Mouse (Mus musculus): Measurements from ENCODE around the gene Pxk.
"Not testable (repeated sequence)": the region's sequence is repeated elsewhere in the genome, so short reads cannot be mapped to it uniquely, and the experiment has no call there.

Gene Pxk

GRCm38 (mm10) chr14:8102676-8103075, 4.7 kb downstream of the Pxk start:
- no peak for DNase-seq (ENCODE audit: low spot score in 2 of 2)

- DNase-seq (ENCODE audit: low spot score in 2 of 2) = no peak
These were observed 10.0 kb downstream of the Pxk start for GRCm38 (mm10) chr14:8108047-8108446.

GRCm38 (mm10) chr14:8108976-8109375, 11.0 kb downstream of the Pxk start:
- no peak for DNase-seq (ENCODE audit: low spot score in 2 of 2)

- no peak for DNase-seq (ENCODE audit: low spot score in 2 of 2)
These were observed 13.5 kb downstream of the Pxk start for GRCm38 (mm10) chr14:8111545-8111944.

- DNase-seq (ENCODE audit: low spot score in 2 of 2) = no peak
These were observed 14.0 kb downstream of the Pxk start for GRCm38 (mm10) chr14:8112036-8112435.

GRCm38 (mm10) chr14:8113616-8114015, 15.6 kb downstream of the Pxk start:
- no peak for DNase-seq (ENCODE audit: low spot score in 2 of 2)

- DNase-seq (ENCODE audit: low spot score in 2 of 2) = no peak
These were observed 16.3 kb downstream of the Pxk start for GRCm38 (mm10) chr14:8114306-8114705.

GRCm38 (mm10) chr14:8114756-8115155, 16.7 kb downstream of the Pxk start:
- no peak for DNase-seq (ENCODE audit: low spot score in 2 of 2)

GRCm38 (mm10) chr14:8115772-8116171, 17.8 kb downstream of the Pxk start:
- no peak for DNase-seq (ENCODE audit: low spot score in 2 of 2)

GRCm38 (mm10) chr14:8117371-8117770, 19.4 kb downstream of the Pxk start:
- no peak for DNase-seq (ENCODE audit: low spot score in 2 of 2)

GRCm38 (mm10) chr14:8119454-8119853, 21.4 kb downstream of the Pxk start:
- no peak for DNase-seq (ENCODE audit: low spot score in 2 of 2)

GRCm38 (mm10) chr14:8119904-8120303, 21.9 kb downstream of the Pxk start:
- DNase-seq (ENCODE audit: low spot score in 2 of 2) = no peak

GRCm38 (mm10) chr14:8123141-8123540, 25.1 kb downstream of the Pxk start:
- DNase-seq (ENCODE audit: low spot score in 2 of 2) = no peak

GRCm38 (mm10) chr14:8123611-8124010, 25.6 kb downstream of the Pxk start:
- DNase-seq (ENCODE audit: low spot score in 2 of 2) = not testable (repeated sequence)

GRCm38 (mm10) chr14:8124046-8124881, 26.3 kb downstream of the Pxk start:
- no peak for DNase-seq (ENCODE audit: low spot score in 2 of 2)

GRCm38 (mm10) chr14:8127971-8128370, 30.0 kb downstream of the Pxk start:
- peak in 1 of 2 experiments; percentile 26 for DNase-seq (ENCODE audit: low spot score in 2 of 2)

- DNase-seq (ENCODE audit: low spot score in 2 of 2) = no peak
These were observed 34.8 kb downstream of the Pxk start for GRCm38 (mm10) chr14:8132789-8133188.

- no peak for DNase-seq (ENCODE audit: low spot score in 2 of 2)
These were observed 36.2 kb downstream of the Pxk start for GRCm38 (mm10) chr14:8134234-8134633.

GRCm38 (mm10) chr14:8135130-8135529, 37.1 kb downstream of the Pxk start:
- no peak for DNase-seq (ENCODE audit: low spot score in 2 of 2)

- no peak for DNase-seq (ENCODE audit: low spot score in 2 of 2)
These were observed 42.0 kb downstream of the Pxk start for GRCm38 (mm10) chr14:8139724-8140710.

- no peak for DNase-seq (ENCODE audit: low spot score in 2 of 2)
These were observed 43.1 kb downstream of the Pxk start for GRCm38 (mm10) chr14:8141131-8141530.
